Mouse (Mus musculus) retina, postnatal 1 day (tissue): Measurements from ENCODE around the gene Cdan1.
"Not testable (repeated sequence)": the region's sequence is repeated elsewhere in the genome, so short reads cannot be mapped to it uniquely, and the experiment has no call there.

Experiments used
- DNase-seq: peaks from one replicate; pipeline ENCODE4 v3.0.0-alpha.2; 2012

Gene Cdan1

GRCm38 (mm10) chr2:120731877-120732530, 117.9 kb downstream of the Cdan1 start:
- DNase-seq: no peak

DNA sequence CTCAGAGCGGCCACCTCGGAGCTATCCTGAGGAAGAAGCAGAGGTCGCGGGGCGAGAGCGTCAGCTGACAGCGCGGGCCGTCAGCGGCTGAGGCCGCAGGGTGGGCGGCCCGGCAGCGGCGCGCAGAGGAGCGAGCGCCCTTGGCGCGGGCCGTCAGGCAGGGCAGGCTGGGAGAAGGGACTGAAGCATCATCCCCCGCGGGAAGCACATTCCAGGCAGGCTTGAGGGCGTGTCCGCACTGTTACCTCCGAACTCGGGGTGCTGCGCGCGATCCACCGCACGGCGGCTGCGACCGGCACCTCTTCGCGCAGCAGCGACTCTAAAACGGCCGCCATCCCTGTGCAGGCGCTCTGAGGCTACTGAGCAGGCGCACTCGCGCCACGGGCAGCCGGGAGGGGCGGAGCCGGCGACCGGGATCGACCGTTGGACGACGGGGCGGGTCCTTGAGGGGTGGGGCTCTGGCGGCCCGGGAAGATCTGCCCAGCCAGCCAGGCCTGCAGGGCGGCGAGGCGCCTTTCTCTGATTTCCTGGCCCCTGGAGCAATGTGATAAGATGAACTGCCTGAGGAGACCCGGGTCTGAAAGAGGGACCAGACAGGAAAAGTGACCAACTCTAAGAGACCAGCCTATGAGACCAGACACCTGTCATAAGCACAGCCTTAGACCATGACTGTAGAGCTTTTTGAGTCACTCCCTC, 118.6 kb downstream of the Cdan1 start:
- DNase-seq: peak; percentile 96

DNA sequence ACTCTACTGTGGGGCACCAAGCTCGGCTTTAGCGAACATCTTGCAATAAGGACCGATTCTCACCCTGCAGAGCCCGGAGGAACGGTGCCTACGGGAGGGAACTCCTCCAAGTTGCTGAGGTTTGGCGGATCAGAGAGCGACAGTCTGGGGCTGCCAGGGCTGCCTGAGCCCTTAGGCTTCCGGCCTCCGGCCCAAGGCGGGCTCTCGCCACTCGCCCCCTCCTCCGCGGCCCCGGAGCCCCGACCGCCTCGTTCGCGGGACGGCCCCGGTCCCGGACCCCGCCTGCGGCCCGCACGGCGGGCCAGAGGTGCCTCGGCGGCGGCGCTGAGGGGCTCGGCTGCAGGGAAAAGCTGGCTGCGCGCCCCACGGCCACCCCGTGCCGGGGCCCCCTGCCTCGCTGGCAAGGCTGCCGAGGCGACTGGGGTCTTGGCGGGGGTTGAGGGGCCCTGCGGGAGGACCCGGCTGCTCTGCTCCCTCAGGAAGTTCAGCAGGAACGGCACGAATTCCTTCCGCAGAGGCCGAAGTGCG, 119.2 kb downstream of the Cdan1 start:
- DNase-seq: no peak

DNA sequence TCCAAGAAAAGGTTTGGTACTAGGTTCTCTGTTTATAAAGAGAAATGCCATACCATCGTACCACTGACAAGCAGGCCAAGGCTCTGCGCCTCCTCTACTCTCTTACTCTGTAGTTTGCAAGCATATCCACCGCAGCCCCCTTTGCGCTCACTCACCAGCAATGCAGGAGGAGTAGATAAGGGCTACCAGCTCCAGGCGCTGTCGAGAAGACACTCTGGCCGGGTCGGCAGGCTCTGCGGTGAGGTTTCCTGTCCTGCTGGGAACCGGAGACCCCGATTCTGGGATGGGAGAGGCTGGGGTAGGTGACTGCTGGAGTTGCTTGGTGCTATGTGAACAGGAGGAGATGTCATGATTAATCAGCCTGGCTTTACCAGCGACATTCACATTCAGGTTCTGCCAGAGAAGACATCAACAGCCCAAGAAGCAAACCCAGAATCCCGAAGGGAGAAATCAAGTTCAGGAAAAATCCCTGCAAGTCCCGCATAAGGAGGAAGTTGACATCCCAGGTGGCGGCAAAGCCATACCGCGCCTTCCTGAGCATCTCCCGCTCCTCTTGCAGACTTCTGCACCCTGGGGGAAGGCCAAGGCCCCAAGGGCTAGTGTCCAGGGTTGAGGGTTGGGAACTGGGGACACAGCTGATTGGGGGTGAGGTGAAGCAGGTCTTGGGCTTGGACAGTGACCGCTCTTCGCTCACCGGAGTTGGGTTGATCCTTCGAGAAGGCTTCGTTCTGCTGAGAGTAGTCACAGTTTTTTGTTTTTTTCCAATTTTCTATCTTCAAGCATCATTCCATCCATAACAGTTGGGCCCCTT, 119.9 kb downstream of the Cdan1 start:
- DNase-seq: peak; percentile 15

DNA sequence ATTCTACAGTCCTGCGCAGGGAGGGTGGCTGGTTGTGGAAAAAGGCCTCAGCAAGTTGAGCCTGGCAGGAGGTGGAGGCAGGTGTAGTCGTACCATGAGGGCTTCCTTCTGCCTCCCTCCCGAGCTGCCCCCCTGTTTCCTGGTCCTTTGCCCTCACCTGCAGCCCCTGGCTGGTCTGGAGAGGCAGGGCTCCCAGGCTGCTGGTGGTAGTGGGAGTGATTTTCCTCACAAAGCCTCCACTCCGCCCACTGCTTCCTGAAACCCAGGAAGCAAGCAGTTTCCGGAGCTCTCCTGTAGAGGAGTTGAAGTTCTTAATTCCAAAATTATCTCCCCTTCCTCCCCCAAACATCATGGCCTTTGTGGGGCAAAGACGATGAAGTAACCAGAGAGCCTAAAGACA, 125.8 kb downstream of the Cdan1 start:
- DNase-seq: no peak

- DNase-seq: no peak
Measured at GRCm38 (mm10) chr2:120723621-120724020, 126.3 kb downstream of the Cdan1 start.

DNA sequence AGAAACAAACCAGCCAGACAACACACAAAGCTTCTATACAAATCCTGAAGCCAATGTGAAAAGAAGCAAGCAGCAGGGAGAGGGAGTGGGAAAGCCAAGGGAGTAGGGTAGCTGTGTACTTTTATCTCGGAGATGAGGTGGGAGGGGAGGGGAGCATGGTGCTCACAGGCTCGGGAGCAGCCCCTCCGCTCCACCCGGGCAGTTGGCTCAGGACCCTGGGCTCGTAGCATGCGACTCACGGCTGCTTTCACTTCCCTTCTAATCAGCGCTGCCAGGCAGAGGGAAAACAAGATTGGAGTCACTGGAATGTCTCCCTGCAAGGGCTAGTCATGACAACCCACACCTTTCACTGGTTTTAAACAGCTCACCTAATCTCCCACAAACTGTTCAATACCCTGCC, 127.4 kb downstream of the Cdan1 start:
- DNase-seq: no peak

DNA sequence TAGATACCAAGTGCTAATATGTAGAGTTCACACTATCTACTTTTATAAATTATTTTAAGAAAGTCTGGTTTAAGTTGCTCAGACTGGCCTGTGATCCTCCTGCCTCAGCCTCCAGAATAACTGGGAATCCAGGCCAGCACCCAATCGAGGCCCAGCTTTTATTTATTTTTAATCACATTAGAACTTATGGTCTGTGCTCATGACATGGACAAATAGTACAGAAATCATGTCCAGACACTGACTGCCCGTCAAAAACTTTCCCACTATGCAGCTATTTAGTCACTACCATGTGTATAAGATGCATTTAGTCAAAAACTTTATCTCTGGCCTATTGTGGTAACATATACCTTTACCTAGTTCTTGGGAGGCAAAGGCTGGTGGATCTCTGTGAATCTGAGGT, 128.0 kb downstream of the Cdan1 start:
- DNase-seq: no peak

- DNase-seq: no peak
Measured at GRCm38 (mm10) chr2:120720821-120721220, 129.1 kb downstream of the Cdan1 start.

GRCm38 (mm10) chr2:120718496-120718895, 131.4 kb downstream of the Cdan1 start:
- no peak for DNase-seq

- DNase-seq: no peak
Measured at GRCm38 (mm10) chr2:120713441-120713840, 136.5 kb downstream of the Cdan1 start.

DNA sequence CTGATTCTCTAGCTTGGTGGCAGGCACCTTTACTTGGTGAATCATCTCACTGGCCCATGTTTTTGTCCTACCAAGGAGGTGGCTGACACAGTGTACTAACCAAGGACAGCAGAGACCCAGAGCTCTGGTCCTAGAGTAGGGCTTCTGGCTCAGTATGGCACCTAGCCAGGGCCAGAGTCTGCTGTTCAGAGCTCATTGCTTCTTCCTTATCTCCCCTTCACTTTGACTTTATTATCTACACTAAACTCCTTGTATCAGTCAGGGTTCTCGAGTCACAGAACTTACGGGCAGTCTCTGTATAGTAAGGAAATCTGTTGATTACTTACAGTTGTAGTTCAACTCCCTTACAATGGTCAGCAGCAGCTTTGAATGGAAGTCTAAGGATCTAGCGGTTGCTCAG, 139.0 kb downstream of the Cdan1 start:
- no peak for DNase-seq

DNA sequence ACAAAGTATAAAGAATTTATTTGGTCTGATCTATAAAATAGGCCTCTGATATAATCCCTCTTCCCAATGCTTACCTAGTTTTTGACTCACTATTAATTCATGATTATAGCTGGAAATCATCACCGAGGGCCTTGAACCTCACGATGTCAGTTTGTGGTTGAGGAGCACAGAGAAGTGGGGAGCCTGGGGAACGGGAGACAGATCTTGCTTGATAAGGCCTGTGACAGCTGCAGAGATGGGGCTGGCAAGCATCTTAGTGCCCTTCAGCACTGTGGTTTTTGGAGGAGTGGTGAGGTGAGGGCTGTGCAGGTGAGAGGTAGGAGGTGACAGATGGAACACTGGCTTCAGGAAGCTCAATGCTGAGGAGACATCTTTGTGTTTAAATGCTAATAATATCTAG, 139.8 kb downstream of the Cdan1 start:
- DNase-seq: no peak

DNA sequence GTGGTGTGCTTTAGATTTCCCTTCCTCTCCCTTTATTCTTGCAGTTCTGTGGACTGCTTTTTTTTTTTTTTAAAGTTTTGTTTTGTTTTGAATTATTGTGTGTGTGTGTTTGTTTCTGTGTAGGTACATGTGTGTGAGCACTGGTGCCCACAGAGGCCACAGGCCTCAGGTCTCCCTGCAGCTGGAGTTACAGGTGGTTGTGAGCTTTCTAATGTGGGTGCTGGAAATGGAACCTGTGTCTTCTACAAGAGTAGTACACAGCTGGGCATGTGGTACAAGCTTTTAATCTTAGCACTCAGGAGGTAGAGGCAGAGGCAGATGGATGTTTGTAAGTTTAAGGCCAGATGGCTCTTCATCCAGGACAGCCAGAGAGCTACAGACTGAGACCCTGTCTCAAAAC, 142.9 kb downstream of the Cdan1 start:
- DNase-seq: no peak

DNA sequence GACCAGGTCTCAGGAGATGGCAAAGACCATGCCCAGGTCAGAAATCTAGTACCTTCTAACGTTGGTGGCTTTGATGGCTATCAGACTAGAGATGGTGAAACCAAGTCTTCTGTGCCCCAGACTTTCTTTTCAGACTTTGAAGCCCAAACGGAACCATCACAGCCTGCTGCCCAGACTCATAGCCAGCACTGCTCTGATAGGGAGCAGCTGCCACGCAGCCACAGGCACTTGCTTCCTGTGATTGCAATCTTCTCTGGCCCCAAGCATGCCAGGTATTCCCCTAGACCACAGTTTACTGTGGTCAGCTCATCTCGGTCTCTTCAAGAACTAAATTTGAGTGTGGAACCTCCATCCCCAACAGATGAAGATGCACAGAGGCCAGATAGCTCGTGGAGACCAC, 147.3 kb downstream of the Cdan1 start:
- DNase-seq: no peak

DNA sequence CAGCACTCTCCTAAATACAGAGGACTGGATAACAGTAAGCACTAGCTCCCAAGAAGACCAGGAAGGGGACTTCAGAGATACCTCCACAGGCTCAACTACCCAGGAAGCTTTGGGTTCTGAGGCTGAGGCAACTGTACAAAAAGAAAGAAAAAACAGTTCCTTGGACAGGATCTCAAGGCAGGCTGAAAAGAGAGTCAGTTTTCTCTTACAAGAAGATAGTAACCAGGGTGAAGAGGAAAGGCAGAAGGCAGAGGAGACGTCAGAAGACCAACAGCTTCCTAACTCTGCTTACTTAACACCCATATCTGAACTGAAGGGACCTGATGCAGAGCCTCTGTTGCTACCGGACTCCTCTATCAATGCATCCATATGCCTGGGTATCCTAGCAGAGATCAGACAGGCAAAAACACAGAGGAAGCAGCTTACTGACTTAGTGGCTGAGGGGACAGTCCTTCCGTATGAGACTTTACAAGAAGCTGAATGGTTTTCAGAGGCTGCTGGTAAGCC, 149.5 kb downstream of the Cdan1 start:
- no peak for DNase-seq

DNA sequence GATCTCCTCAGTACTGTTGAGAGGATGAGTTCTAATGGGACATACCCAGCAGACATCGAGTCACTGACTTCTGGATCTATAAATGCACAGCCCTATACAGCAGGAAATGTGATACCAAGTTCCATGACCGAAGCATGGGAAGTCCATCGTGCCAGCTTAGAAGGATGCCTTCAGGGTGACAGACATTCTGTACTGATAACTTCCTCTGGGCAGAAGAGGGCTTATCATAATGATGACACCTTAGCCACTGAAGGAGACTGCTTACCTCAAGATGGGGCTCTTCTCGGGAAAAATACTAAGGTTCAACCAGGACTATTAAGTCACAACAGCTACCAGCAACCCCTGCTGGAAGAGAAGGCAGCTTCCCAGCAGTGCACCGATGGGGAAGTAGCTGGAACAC, 152.2 kb downstream of the Cdan1 start:
- DNase-seq: no peak

GRCm38 (mm10) chr2:120681151-120681550, 168.8 kb downstream of the Cdan1 start:
- not testable (repeated sequence) for DNase-seq

DNA sequence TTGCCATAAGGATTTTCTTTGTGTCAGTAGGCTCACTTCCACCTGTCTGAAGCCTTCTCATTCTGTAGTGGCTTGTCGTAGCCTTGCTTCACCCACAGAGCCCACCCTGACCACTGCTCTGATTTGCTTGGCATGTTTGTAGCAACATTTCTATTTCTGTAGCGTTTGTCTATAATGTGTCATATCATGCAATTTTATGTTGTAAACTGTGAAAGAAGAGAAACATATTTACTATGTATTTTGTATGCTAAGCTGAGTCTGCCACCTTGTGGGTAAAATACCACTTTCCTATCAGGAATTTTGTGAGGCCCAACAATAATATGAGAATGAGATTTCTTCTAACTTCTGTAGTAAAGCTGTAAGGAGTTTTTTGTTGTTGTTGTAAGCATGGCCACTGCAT, 179.7 kb downstream of the Cdan1 start:
- peak; percentile 2 for DNase-seq

GRCm38 (mm10) chr2:120667446-120667845, 182.5 kb downstream of the Cdan1 start:
- DNase-seq: no peak
